Mouse (Mus musculus) lung, postnatal 25 days (tissue): ENCODE measurements around the gene Nlrp6.
"Not testable (repeated sequence)": the region's sequence is repeated elsewhere in the genome, so short reads cannot be mapped to it uniquely, and the experiment has no call there.

Experiments used
- DNase-seq: peaks from one replicate; pipeline ENCODE4 v3.0.0; 2022; ENCODE audit warnings: low spot score

The Nlrp6 gene

GRCm38 (mm10) chr7:140974940-140975339 is 54.2 kb downstream of the Nlrp6 start:
- DNase-seq = no peak

- no peak for DNase-seq
Measured at GRCm38 (mm10) chr7:140975465-140975864, 54.8 kb downstream of the Nlrp6 start.

- DNase-seq = not testable (repeated sequence)
Measured at GRCm38 (mm10) chr7:140976720-140977119, 56.0 kb downstream of the Nlrp6 start.
